Mouse (Mus musculus) liver, adult 10 weeks (tissue): ENCODE measurements around the gene Csnk1d. TPM values are rescaled to one million over a fixed set of nuclear protein-coding genes. Genes with fewer than 3 reads are reported as not detected.

Source experiments
- polyA plus RNA-seq: library from polyadenylated mRNA; stranded (reverse); fragments of 350-450 nt; fragmentation: Illumina TruSeq; extraction: RNeasy Lipid Tissue Mini Kit (QIAGEN cat#74804); gene quantifications from one replicate; pipeline ENCODE4 v1.2.3, GENCODE M21; 2014; ENCODE audit warnings: low read depth, low replicate concordance

Gene Csnk1d
- polyA plus RNA-seq = 20.9 TPM

GRCm38 (mm10) chr11:120990951-120991526 lies at the start of gene Csnk1d:
TSS of gene Csnk1d (minus strand) at chr11:120991330.

GRCm38 (mm10) chr11:121039302-121039701 lies 48.2 kb upstream of the Csnk1d start, which contains the start of gene Cd7:
TSS of gene Cd7 (minus strand) at chr11:121039418.

GRCm38 (mm10) chr11:120948328-120948727 lies 42.8 kb downstream of the Csnk1d start, which contains the start of gene Slc16a3:
TSS of gene Slc16a3 (plus strand) at chr11:120948480.

GRCm38 (mm10) chr11:120932564-120933398 lies 58.3 kb downstream of the Csnk1d start, which contains the start of gene Ccdc57:
TSS of gene Ccdc57 (minus strand) at chr11:120932872.

Other genes with a start within 250 kb of the Csnk1d start
- gene Hmga1b, start 228.5 kb downstream of the Csnk1d start, polyA plus RNA-seq = not detected
- 0.87 TPM for gene Rfng, start 207.1 kb downstream of the Csnk1d start, polyA plus RNA-seq
- 8.5 TPM for gene Gps1, start 207.1 kb downstream of the Csnk1d start, polyA plus RNA-seq
- 16.2 TPM for gene Dus1l, start 194.9 kb downstream of the Csnk1d start, polyA plus RNA-seq
- gene Fasn, start 166.8 kb downstream of the Csnk1d start, polyA plus RNA-seq = 6.6 TPM
- 0.50 TPM for gene Ccdc57, start 58.5 kb downstream of the Csnk1d start, polyA plus RNA-seq
- not detected for gene Slc16a3, start 42.9 kb downstream of the Csnk1d start, polyA plus RNA-seq
- gene Cd7, start 48.1 kb upstream of the Csnk1d start, polyA plus RNA-seq = 0.42 TPM
- gene Sectm1b, start 72.2 kb upstream of the Csnk1d start, polyA plus RNA-seq = not detected
- 1.0 TPM for gene Sectm1a, start 89.9 kb upstream of the Csnk1d start, polyA plus RNA-seq
- gene Tex19.2, start 127.3 kb upstream of the Csnk1d start, polyA plus RNA-seq = not detected
- not detected for gene Tex19.1, start 154.8 kb upstream of the Csnk1d start, polyA plus RNA-seq
- not detected for gene Uts2r, start 168.9 kb upstream of the Csnk1d start, polyA plus RNA-seq
- 1.9 TPM for gene Hexdc, start 213.1 kb upstream of the Csnk1d start, polyA plus RNA-seq
- 1.5 TPM for gene Ogfod3, start 213.4 kb upstream of the Csnk1d start, polyA plus RNA-seq
- 5.5 TPM for gene Cybc1, start 238.0 kb upstream of the Csnk1d start, polyA plus RNA-seq
- gene Narf, start 245.9 kb upstream of the Csnk1d start, polyA plus RNA-seq = 14.6 TPM